Mouse (Mus musculus): ENCODE results near the gene Pygo1. TPM values are rescaled to one million over a fixed set of nuclear protein-coding genes. Genes with fewer than 3 reads are reported as not detected.
A peak's percentile ranks its signal among the peaks of the same experiment; 100 is the strongest.

Gene Pygo1
- total RNA-seq, 2 experiments from 2014 or later = 14.6 to 14.9 TPM

DNA sequence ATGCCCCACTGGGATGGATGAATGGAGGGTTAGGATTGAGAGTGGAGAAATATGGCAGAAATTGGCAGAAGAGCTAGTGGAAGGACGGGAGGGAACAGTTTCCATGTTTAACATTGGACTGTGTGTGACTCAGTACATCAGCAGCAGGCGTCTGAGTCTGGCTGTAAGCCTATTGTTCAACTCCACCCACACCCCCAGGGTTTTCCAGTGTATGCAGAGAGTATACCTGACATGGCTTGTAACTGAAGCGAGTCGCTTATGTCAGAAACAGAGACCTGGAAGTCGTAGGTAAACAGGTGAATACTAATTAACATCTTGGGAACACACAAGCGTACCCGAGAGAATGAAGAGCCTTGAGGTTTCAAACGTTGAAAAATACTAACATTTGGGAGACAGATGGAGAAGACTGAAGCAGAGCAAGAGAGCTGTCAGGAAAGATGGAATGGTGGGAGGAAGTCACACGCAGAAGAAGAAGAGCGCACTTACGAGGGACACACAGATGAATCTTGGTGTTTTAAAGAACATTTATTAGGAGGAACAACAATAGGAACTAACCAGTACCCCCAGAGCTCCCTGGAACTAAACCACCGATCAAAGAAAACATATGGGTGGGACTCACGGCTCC, 5.8 kb downstream of the Pygo1 start:
- no peak for DNase-seq (ENCODE audit: low spot score)

- DNase-seq (ENCODE audit: low spot score) = no peak
Observed at GRCm38 (mm10) chr9:72935309-72935708, 9.9 kb downstream of the Pygo1 start.

- no peak for DNase-seq (ENCODE audit: low spot score)
Observed at GRCm38 (mm10) chr9:72936301-72936700, 10.9 kb downstream of the Pygo1 start.

GRCm38 (mm10) chr9:72943424-72943823, 18.0 kb downstream of the Pygo1 start:
- no peak for DNase-seq (ENCODE audit: low spot score)

DNA sequence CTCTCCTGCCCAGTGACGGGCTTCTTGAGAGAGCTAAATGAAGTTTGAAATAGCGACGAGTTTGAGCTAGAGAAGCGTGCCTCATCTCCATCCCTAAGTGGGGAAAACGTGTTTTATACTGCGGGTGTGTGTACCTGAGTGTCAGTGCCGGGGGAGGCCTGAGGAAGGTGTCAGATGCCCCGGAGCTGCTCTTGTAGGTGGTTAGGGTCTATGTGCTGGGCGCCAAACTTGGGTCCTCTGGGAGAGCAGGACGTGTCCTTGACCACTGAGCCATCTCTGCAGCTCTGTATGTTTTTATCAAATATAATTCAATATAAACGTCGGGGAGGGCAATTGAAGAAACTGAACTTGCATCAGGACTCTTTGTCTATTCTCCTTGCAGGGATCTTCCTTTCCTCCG, 18.8 kb downstream of the Pygo1 start:
- DNase-seq (ENCODE audit: low spot score) = no peak

GRCm38 (mm10) chr9:72947010-72947409, 21.6 kb downstream of the Pygo1 start:
- no peak for DNase-seq (ENCODE audit: low spot score)

- no peak for DNase-seq (ENCODE audit: low spot score)
Observed at GRCm38 (mm10) chr9:72949572-72949971, 24.1 kb downstream of the Pygo1 start.

GRCm38 (mm10) chr9:72954746-72955145, 29.3 kb downstream of the Pygo1 start:
- DNase-seq (ENCODE audit: low spot score) = no peak

- DNase-seq (ENCODE audit: low spot score) = peak; percentile 32
Observed at GRCm38 (mm10) chr9:72955546-72955945, 30.1 kb downstream of the Pygo1 start.

- peak; percentile 72 for DNase-seq (ENCODE audit: low spot score)
Observed at GRCm38 (mm10) chr9:72958521-72959450, 33.3 kb downstream of the Pygo1 start, which contains the start of the genes Dyx1c1 and Gm44503. Gene Dyx1c1, plus strand, starts transcription at chr9:72958785. Gene Gm44503, plus strand, starts transcription at chr9:72958852.

DNA sequence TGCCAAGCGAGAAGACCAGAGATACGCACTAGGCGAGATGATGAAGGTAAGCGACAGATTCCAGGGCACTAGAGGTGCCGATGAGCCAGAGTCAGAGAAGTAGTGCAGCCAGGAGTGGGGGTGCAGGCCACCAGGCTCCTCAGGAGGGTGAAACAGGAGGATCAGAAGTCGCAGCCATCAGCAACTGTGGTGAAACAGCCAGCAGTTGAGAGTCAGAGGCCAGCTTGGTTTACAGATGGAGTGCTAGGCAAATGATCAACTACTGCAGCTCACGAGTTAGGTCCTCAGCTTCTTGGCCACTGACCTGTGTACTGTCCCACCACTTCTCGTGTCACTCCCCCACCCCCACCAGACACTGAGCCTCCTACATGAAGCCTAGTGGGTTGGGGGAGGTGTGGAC, 35.9 kb downstream of the Pygo1 start:
- DNase-seq (ENCODE audit: low spot score) = no peak

DNA sequence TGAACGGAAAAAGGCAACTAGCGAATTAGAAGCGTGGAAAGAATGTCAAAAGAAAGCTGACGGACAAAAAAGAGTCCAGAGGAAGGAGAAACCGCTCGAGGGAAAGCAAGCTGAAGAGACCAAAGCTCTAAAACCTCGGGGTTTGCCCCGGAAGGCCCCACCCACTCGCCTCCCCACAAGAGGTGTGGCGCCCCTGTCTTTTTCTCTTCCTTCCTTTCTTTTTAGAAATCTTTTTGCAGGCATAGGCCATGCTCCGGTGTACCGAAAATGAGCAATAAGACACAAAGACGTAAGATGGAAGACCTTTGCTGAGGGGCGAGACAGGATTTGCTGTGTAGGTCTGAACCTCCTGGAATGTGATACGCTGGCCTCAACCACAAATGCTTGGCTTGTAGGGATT, 36.5 kb downstream of the Pygo1 start:
- no peak for DNase-seq (ENCODE audit: low spot score)

GRCm38 (mm10) chr9:72968349-72969061, 43.1 kb downstream of the Pygo1 start:
- DNase-seq (ENCODE audit: low spot score) = peak; percentile 34

- DNase-seq (ENCODE audit: low spot score) = no peak
Observed at GRCm38 (mm10) chr9:72969874-72970273, 44.4 kb downstream of the Pygo1 start.

DNA sequence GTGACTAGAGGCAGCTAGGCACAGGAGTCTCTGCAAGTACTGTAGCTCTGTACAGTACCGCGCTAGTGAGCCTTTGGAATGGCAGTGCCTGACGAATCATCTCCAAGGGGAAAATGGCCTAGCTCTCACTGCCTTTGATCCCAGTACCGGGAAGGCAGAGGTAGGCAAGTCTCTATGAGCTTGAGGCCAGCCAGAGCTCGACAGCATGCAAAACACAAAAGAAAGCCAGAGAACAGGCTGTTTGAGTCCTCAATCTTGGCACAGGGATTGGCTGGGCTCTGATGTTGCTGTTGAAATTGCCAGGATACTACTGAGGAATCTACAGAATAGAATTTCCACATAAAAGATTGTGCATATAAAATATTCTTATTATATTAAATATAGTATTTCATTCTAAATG, 47.0 kb downstream of the Pygo1 start:
- DNase-seq (ENCODE audit: low spot score) = no peak

GRCm38 (mm10) chr9:72972984-72973383, 47.5 kb downstream of the Pygo1 start:
- no peak for DNase-seq (ENCODE audit: low spot score)

GRCm38 (mm10) chr9:72974734-72975133, 49.3 kb downstream of the Pygo1 start:
- no peak for DNase-seq (ENCODE audit: low spot score)

DNA sequence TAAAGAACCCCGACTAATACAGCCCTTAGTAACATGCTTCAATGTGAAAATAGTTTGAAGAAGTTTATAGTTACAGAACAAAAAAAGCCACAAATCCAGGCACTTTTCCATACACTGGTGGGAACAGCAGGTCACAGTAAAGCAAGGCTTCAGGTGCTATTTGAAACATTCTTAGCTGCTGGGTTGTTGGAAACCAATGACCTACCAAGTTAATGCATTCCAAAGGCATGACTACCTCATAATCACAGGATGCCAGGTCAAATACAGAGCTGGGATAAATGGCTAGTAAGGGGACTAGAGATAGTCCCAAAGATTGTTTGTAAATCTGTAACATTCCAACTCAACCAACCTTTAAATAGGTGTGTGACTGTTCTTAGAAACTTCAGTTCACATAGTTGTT, 49.8 kb downstream of the Pygo1 start:
- DNase-seq (ENCODE audit: low spot score) = no peak

DNA sequence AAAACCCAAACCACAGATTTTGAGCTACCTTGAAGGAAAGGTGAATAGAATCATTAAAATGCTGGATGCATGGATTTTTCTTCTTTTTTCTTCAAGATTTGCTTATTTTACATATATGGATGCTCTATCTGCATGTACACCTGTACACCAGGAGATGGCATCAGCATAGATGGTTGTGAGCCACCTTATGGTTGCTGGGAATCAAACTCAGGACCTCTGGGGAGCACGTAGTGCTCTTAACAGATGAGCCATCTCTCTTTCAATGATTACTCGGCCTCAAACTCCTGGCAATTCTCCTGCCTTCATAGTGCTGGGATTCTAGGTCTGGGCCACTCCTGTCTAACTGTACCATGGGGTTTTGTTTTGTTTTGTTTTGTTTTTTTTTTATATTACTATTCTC, 57.6 kb downstream of the Pygo1 start:
- DNase-seq (ENCODE audit: low spot score) = no peak

- peak; percentile 95 for DNase-seq (ENCODE audit: low spot score)
Observed at GRCm38 (mm10) chr9:72985250-72986220, 60.1 kb downstream of the Pygo1 start, which contains the start of the genes Ccpg1os and Ccpg1. Gene Ccpg1os, minus strand, starts transcription at chr9:72985382. Gene Ccpg1, plus strand, starts transcription at chr9:72985429.

DNA sequence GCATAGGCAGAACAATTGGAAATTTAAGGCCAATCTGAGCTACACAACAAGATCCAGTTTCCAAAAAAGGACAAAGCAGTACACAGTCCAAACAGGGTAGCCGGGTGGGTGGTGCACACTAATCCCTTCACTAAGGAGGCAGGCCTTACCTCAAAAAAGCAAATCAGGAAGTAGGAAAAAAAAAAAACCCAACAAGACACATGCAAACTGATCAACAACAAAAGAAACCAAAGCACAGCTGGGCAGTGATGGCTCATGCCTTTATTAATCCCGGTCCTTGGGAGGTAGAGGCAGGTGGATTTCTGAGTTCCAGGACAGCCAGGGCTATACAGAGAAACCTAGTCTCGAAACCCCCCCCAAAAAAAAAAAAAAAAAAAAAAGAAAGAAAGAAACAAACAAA, 62.3 kb downstream of the Pygo1 start:
- no peak for DNase-seq (ENCODE audit: low spot score)
